Mouse (Mus musculus) kidney, postnatal 14 days (tissue): Measurements from ENCODE around the gene Gm19345.

ENCODE experiments used
- DNase-seq: peaks from one replicate; pipeline ENCODE4 v3.0.0; 2022; ENCODE audit warnings: mixed read lengths

Gm19345 gene

DNA sequence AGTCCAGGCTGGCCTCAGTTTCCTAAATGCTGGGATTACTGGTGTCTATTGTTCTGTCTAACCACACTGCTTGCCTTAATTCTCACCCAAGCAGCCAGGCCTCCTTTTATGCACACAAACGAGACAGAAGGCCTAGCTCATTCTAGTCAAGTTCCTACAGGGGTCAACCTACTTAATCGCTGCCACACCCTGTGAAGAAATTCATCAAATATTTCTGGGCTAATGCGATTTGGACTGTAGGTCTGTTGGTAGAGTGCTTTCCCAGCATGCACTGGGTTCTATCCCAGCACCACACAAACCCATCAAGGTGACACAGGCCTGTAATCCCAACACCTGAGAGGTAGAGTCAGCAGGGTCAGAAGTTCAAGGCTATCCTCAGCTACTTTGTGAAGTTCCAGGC, 22.1 kb upstream of the Gm19345 start:
- DNase-seq = no peak

DNA sequence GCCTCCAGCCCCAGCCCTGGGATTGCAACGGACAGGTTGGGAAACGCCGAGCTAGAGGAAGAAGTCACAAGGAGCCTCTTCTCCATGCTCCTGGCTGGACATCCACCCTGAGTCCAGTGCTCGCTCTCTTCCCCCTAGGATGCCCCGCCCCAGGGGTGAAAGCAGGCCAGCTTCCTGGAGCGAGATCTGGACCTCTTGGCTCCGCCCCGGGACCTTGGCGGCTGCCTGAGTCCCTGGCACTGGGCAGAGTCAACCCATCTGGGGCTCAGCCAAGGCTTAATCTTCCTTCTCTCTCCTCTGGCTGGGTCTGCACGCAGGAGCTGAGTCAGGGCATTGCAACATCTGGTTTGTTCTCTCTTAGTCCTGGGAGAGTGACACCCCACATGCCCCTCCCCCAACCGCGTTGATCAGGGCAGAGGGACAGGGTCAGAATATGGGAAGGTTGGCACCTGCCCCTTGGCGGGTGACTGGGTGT, 21.1 kb upstream of the Gm19345 start:
- peak; percentile 94 for DNase-seq

DNA sequence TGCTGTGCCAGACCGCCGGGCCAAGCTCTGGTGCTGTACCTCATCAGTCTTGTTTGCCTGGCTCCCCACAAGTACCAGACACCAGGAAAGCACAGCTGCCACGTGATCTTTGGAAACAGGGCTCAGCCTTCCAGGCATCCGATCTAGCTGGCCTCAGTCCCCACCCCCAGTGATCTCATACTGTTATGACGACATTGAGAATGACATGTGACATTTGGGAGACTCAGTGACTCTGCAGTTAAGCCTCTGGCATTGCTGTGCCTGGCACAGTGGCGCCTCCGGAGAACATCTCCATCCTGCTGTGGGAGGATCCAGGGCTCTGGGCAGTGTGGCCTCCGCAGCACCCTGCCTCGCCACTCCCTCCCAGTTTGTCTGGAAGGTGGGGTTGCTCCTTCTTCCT, 20.0 kb upstream of the Gm19345 start:
- DNase-seq = no peak

DNA sequence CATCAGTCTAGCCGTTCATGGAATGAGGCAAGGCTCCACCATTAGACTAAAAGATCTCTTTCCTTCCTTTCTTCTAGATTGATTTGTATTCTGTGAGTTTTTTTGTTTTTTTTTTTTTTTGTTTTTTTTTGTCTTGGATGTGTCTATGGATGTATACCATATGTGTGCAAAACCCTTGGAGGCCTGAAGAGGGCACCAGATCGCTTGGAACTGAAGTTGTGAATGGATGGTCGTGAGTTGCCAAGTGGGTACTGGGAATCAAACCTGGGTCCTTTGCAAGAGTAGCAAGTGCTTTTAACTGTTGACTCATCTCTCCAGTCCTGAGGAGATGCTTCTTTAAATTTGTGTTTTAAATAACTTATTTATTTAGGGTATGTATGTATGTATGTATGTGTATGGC, 17.7 kb upstream of the Gm19345 start:
- DNase-seq = no peak

DNA sequence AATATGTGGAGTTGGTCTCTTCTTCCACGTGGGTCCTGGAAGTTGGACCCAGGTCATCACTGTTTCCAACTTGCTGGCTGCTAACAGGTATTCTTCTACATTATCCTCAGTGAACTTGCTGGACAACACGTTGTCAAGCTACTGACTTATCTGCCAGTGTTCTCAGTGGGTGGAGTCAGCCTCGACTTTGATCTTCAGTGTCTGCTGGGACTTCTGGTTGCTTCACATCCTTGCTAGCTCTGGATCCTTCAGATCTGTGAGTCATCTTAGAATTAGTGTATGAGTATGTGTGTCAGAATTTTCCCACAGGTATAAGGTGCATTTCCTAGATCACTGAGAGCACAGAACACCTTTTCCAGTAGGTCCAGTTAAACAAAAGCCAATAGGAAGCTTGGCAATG, 15.0 kb upstream of the Gm19345 start:
- DNase-seq = no peak

DNA sequence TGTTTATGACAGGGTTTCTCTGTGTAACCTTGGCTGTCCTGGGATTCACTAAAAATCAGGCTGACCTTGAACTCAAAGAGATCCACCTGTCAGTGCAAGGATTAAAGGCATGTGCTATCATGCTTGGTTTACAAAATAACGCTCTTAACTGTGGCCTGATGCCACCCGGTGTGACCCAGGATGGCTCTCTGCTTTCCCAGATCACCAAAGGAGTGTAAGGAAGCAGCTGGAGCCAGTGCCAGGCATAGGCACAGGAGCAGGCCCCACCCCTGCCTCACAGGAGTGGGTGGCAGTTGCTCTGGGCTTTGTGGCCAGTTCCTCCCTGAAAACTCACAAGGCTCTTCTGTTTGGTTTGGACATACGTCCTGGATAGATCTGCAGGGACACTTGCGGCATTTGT, 11.4 kb upstream of the Gm19345 start:
- no peak for DNase-seq

DNA sequence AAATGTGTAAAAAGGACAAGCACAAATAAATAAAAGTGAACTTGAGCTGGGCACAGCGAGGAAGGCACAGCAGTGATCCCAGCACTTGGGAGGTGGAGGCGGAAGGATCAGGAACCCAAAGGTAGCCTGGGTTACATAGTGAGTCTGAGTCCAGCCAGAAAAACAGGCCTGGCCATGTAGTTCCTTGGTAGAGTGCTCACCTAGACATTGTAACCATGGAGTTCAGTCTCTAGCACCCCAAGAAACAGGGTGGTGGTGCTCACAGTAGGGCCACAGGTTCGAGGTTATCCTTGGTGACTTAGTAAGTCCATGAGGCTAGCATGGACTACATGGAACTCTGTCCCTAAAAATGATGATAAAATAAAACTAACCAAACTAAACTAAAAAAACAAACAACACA, 10.9 kb upstream of the Gm19345 start:
- no peak for DNase-seq

DNA sequence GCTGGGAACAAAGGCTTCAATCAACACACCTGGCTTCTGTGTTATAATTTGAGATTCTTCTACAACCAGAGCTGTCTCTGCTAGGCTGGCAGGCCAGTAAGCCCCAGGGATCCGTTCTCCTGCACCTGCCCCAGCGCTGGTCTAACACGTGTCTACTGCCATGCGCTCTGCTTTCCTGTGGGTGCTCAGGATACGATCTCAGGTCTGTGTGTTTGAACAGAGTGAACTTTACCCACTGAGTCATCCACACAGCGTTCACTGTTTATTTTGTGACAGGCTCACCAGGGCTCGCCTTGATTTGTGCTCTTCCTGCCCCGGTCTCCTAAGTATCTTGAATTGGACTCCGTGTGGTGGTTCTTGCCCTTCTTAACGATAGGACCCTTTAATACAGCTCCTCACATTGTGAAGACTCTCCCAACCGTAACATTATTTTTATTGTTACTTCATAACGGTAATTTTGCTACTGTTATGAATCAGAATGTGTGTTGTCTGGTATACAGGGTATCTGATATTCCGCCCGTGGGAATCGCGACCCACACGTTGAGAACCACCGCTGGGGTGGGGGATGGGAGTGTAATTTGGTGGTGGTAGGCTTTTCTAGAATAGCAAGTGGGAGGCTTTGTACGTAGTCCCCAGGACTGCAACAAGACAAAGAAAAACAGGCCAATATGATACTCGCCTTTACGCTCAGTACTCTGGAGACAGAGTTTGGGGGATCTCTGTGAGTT, 10.0 kb upstream of the Gm19345 start:
- peak; percentile 35 for DNase-seq

DNA sequence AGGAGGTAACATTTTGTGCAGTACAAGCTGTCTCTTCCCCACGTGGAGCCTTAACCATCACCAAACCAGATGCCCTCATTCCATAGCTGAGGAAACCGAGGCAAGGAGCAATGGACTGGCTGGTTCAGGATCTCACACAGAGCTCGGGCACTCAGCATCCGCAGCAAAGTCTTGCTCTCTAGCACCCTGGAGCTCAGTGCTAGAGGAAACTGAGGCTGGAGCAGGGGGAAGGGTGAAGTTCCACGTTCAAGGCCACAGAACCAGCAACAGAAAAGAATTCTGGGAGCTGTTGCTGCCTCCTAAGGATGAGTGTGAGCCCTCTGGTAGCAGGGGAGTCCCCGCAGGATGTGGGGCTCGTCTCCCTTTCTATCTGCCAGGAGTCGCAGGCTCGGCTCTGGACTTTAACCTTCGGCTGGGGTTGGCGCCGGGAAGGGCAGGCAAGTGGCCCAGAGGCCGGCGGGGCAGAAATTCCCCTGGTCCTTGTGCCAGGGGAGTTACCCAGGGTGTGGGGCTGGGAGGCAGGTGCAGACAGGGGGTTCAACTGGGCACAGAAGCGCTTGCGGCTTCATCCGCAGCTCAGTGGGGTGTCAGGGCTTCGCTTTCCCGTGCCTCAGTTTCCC, 8.8 kb upstream of the Gm19345 start:
- DNase-seq = peak; percentile 84

DNA sequence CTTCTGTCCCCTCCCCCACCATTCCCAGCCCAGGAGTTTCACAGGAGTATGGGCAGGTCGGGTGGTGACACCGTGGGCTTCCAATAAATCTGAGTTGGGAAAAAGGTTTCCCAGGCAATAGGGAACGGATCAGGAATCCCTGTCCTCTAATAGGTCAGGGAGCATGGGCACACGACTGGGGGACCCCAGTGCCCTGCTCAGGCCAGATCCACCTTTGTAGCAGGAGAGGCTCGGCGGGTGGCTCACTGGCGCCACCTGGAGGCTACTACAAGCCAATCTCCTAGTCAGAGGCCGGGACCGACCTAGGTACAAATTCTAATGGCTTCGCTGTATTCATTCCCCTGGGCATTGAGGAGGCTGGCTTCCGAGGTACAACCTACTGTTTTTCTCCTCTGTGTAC, 8.2 kb upstream of the Gm19345 start:
- peak; percentile 87 for DNase-seq

DNA sequence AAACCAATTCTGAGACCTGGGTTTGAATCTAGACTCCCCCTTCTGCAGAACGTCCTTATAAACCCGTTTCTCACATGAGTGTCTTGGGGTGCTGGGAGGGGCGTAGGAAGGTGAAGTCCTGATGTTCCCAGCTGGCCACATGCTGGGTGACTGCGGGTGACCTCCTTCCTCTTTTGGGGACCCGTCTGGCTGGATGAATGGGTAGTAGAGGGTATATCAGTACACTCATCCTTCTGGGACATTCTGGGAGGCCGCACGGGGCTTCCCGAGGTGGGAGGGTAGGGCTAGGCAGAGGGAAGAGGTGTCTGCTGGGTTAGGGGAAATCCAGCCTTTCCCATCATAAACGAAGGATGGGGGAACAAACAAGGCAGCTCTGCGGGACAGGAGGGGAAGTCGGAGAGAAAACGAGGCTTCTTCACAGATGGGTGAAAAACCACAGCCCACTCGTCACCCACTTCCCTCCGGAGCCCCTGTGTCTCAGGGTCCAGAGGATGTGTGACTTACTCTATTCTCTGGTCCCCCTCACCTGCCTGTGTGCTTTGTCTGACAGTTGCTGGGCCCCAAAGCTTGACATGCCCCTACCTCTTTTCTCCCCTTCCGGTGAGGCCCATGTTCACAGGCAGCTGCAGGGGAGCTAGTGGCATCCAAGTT, 7.2 kb upstream of the Gm19345 start:
- DNase-seq = no peak

DNA sequence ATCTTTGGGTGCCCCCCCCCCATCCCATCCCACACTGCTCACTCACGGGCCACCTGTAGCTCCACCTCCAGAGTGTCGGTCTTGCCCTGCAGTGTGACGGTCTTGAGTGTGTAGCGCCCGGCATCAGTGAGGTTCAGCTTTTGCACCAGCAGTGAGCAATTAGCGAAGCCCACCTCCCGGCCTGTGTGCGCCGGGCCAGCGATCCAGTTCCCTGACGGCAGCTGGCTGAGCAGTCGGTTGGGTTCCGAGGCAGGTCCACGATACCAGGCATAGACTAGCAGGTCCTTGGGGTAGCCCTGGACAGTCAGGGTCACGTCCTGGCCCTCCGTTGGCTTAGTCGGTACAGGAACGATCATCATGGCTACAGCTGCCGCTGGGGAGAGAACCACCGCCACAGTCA, 1.7 kb downstream of the Gm19345 start:
- no peak for DNase-seq

DNA sequence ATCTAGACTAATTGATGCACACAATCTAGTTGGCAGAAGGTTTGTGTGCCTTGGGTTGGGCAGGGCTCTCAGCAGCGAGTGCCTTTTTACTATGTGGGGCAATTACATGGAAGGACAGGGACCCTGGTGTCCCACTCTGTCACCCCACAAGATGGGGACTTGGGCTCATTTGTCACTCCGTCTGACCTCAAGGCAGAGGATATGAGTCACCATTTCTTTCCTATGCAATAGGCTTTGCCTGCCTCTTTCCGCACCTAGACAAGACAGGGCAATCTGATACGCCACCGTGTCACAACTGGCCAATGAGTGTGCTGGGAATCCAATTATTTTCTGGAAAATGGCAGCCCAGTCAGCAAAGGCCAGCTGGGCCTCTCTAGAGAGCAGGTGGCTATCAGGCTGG, 3.9 kb downstream of the Gm19345 start:
- no peak for DNase-seq

DNA sequence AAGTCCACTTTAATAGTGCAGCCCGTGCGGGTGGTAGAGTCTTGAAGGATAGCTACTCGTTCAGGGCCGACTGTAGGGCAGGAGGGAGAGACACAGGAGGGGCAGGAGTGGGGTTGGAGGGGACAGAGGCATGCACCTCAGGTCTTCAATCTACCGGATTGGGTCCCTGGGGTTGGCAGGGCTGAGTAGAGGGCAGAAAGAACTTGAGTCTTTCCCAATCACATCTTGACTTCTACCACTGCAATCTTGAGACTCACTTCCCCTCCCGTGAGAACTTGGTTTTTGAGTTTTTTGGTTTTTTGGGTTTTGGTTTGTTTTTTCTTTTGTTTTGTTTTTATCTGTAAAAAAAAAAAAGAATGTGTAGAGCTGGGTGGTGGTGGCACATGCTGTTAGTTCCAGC, 4.5 kb downstream of the Gm19345 start:
- DNase-seq = no peak

DNA sequence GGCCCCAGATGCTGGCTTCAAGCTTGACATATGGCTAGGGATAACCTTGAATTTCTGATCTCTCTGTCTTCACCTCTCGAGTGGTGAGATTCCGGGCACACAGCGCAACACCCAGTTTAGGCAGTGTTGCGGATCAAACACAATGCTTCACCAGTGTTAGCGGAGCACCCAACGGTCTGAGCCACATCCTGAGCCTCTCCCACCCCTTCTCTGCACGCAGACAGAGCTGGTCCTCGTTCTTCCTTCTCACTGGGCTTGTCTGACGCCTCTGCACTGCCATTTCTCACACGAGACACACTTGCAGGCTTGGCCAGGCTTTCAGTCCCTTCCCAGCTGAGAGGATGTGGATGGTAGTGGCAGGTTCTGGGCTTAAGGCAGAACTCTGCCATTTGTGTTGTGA, 7.9 kb downstream of the Gm19345 start:
- DNase-seq = no peak

DNA sequence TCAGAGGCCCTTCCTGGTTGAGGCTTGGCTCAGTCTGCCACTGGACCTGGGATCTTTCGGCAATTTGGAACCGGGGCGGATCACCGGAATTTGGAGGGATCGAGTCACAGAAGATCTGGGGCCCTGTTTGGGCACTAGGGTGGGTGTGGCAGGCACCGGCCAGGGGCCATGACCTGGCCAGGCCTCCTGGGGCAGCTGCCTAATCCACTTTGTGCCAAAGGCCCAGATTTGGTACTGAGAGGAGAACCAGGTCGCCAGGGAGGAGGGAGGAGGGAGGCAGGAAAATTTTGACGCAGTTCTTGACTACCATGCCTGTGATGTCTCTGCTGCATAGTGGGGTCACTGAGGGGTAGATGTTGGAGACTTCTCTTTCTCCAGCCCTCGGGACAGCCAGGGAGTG, 9.4 kb downstream of the Gm19345 start, which contains the start of gene Ceacam16:
Gene Ceacam16 (minus strand): TSS at position 101 of the 400 bp plus-strand sequence.
- no peak for DNase-seq

DNA sequence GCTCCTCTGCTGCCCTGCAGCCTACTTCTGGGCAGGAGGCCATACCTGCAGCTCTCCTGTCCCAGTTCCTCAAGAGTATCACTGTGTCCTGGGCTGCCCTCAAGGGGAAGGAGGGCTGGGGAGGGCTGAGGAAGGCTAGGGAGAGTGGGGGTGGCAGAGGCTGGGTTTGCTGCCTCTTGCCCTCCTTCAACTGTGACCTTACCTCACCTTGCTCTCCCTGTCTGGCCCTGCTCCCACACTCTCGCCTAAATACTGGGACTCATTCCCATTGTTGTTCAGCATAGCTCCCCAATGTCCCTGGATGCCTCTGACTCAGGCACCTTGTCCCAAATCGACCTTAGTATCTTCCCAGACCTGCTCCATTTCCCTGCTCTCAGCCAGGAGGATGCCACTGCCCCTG, 12.4 kb downstream of the Gm19345 start:
- no peak for DNase-seq

DNA sequence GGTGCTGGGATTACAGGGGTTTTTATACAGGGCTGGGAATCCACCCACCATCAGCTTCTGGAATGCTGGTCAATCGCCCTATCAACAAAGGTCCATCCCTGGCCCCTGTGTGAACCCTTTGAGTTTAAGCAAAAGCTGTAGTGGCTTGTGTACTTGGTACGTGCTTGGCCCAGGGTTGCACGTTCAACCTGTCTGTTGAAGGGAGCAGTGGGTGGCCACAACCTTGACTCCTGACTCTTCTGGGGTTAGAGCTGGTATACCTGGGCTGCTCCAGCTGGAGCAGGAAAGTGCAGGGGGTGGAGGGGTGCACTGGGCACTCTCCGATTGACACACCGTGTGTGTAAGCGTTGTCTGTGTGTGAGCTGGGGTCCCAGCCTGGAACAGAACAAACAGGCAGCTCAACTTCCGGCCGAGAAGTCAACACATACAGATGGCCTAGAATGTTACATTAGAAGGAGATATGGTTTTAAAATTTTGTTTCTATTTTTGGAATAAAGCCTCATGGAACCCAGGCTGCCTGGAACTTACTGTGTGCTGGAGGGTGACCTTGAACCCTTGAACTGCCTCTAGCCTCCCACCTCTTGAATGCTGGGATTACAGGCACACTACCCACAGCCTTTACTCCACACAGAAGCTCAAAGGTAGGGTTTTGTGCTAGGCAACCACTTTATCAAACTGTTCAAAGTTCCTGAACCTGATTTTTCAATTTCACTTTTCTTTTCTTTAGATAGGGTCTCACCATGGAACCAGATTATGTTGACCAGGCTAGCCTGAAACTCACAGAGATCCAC, 13.6 kb downstream of the Gm19345 start:
- no peak for DNase-seq

DNA sequence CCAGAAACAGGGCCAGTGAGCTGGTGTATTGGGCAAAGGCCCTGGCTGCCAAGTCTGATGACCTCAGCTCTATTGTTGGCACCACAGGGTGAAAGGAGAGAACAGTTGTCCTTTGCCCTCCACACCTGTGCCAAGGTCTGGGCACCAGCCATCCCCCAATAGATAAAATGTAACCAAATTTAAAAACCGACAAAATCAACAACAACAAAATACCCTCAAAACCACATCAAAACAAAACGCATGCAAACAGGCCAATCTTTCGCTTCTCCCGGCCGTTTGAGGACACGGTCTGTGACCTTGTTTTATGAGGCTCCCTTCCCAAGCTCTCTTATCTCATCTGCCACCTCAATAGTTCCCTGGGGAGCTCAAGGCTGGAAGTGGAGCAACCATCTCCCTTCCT, 14.7 kb downstream of the Gm19345 start:
- DNase-seq = peak; percentile 43

DNA sequence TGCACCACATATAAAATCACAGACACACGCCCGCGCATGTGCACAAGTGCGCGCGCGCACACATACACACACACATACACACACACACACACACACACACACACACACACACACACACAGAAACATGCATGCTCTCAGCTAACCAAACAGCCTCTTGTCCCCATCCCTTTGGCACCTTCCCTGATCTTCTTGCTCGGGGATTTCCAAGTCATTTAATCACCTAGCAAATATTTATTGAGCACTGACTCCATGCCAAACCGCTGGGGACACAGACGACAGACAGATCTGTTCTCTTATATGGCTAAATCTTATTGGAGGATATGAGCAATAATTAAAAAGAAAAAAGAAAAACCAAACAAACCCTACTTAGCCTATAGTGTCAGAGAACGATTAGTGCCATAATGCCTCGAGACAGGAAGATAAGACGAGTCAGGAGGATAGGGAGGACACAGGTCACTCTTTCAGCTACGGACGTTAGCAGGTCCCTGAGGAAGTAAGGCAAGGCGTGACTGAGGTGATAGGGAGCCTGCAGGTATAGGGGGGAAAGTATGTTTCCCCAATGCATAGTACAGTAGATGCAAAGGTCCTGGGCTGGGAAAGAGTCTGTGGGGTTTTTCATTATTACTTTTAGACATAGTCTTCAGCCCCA, 16.1 kb downstream of the Gm19345 start:
- DNase-seq = no peak

DNA sequence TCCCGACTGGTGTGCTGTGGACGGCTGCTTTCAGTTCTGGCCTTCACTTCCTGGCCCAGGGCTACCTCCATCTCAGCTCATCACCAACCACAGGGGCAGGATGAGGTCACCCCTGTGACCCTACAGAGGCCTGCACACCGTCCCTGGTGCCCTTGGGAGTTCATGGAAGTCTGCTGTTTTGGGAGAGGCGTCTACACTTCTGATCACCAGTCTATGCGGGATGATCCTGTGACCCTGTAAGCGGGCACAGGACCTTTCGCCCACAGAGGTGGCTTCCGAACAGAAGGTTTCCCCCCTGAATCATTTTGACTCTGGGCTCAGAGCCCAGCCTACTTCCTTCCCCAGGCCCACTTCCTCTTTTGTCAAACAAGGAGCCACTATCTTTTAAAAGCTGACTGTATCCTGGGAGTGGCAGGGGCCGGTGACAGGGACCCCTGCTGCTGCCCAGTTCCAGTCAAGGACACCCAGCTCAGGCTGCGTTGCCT, 19.4 kb downstream of the Gm19345 start:
- peak; percentile 61 for DNase-seq

DNA sequence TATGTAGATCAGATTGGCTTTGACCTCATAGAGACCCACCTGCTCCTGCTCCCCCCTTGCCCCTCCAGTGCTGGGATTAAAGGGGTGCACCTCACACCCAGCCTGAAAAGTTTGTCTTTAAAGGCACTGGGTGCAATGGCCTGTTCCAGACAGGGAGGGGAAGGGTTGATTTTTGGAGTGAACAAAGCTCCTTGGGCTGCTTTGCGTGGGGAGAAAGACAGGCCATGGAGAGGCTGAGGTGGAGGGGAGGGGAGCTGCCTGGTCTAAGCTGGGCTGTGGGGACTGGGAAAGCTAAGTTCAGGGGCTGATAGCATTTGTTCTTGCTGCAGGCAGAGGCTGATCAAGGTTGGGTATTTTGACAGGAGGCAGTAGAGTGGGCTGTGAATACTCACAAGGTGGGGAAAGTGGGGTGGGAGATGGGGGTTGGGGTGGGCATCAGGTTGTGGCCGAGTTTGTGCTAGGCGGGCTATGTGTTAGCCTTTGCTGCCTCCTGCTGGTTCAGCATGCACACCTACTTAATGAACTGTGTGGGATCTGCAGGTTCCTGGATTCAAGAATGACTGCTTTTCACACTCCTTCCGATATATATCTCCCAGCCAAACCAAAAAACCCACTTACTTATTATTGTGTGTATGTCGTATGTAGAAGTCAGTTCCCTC, 20.3 kb downstream of the Gm19345 start:
- DNase-seq = peak; percentile 60
